In genomic region chr1:55043164-55043563, GRCm38 (mm10) we compare ENCODE assay signal across 28 mouse cellular contexts.
"Had no signal": no experiment of that assay in that cellular context is flagged by ENCODE, and none has a peak within 500 bp of the region (broad histone marks: within the 10 kb centered on the region; RNA-seq: fewer than 3 reads in every experiment).

No protein-coding gene starts in this region.

- H3K27ac ChIP-seq: gastrocnemius, adult 2 months; heart, adult 2 months; hindbrain, embryonic 10.5 days; hindbrain, embryonic 12.5 days; hindbrain, embryonic 14.5 days; kidney, embryonic 15.5 days; kidney, postnatal 0 days; layer of hippocampus, adult 2 months; limb, embryonic 13.5 days; limb, embryonic 15.5 days; liver, embryonic 12.5 days; liver, embryonic 14.5 days had no signal

- H3K36me3 ChIP-seq: heart, embryonic 12.5 days; hindbrain, embryonic 10.5 days; hindbrain, embryonic 12.5 days; kidney, embryonic 15.5 days; limb, embryonic 13.5 days; limb, embryonic 15.5 days; liver, embryonic 12.5 days had no signal

- H3K27me3 ChIP-seq: heart, embryonic 12.5 days; hindbrain, embryonic 12.5 days; kidney, embryonic 15.5 days; limb, embryonic 13.5 days; limb, embryonic 15.5 days had no signal

- H3K4me1 ChIP-seq: heart, embryonic 12.5 days; hindbrain, embryonic 10.5 days; hindbrain, embryonic 12.5 days; kidney, embryonic 15.5 days; limb, embryonic 13.5 days; limb, embryonic 15.5 days; liver, embryonic 12.5 days had no signal

- H3K9me3 ChIP-seq: hindbrain, embryonic 12.5 days; limb, embryonic 15.5 days had no signal

- DNase-seq: gastrocnemius, adult 2 months; gastrocnemius, postnatal 10 days; gastrocnemius, postnatal 25 days; heart, adult 11 months; heart, adult 2 months; heart, postnatal 10 days; heart, postnatal 4 days; kidney, adult 11 months; kidney, adult 2 months; kidney, adult 9 months; kidney, postnatal 25 days; kidney, postnatal 4 days; layer of hippocampus, adult 9-11 months; layer of hippocampus, postnatal 36 days; left cerebral cortex, postnatal 4 days had no signal

- ATAC-seq: hindbrain, embryonic 16.5 days; intestine, embryonic 16.5 days; liver, embryonic 12.5 days had no signal

- H3K4me3 ChIP-seq: gastrocnemius, adult 2 months; heart, adult 2 months; heart, embryonic 12.5 days; hindbrain, embryonic 10.5 days; hindbrain, embryonic 12.5 days; kidney, embryonic 15.5 days; layer of hippocampus, adult 2 months; limb, embryonic 13.5 days; limb, embryonic 15.5 days; liver, embryonic 12.5 days had no signal
